Mouse (Mus musculus): ENCODE measurements around the gene Man1a2.

GRCm38 (mm10) chr3:100533429-100533828, 151.9 kb downstream of the Man1a2 start:
- TF ChIP-seq HCFC1 (IDR thresholded peaks at IDR 0.05; ENCODE audit: low read depth, low read length) (no peak), UBTF (IDR thresholded peaks at IDR 0.05; ENCODE audit: borderline replicate concordance, insufficient read depth, low read depth, low read length) (no peak), POLR2A (IDR thresholded peaks at IDR 0.05; ENCODE audit: control insufficient read depth in 1 of 2, insufficient read depth in 1 of 2, low read depth in 1 of 2, low read length in 2 of 2, poor library complexity in 1 of 2) (no peak)
